Mouse (Mus musculus) stomach, postnatal 0 days (tissue): Measurements from ENCODE around the gene Nrip3. TPM values are rescaled to one million over a fixed set of nuclear protein-coding genes. Genes with fewer than 3 reads are reported as not detected.
A peak's percentile ranks its signal among the peaks of the same experiment; 100 is the strongest.

Experiments used
- ATAC-seq: fragments of 200-750 bp; cut with Nextera tagmentation; 2 replicates; pipeline ENCODE4 v1.8.0; 2017; ENCODE audit not compliant: low FRiP score, low TSS enrichment
- DNase-seq: peaks from one replicate; pipeline ENCODE4 v3.0.0-alpha.2; 2016; ENCODE audit warnings: low spot score
- H3K27ac ChIP-seq: fragments of 300-500 bp; sonication (generic); replicated peaks from 2 replicates; pipeline ENCODE4 v1.5.1; 2014; ENCODE audit warnings: mild to moderate bottlenecking, control low read depth
- H3K27me3 ChIP-seq: fragments of 300-500 bp; sonication (generic); 2 replicates; pipeline ENCODE4 v1.6.1; 2014; ENCODE audit warnings: low read length; ENCODE audit not compliant: control insufficient read depth, insufficient read depth
- H3K36me3 ChIP-seq: fragments of 300-500 bp; sonication (generic); 2 replicates; pipeline ENCODE4 v1.6.1; 2014; ENCODE audit warnings: low read length, mixed read lengths; ENCODE audit not compliant: control insufficient read depth, insufficient read depth
- H3K4me1 ChIP-seq: fragments of 300-500 bp; sonication (generic); replicated peaks from 2 replicates; pipeline ENCODE4 v1.6.1; 2014; ENCODE audit warnings: antibody characterized with exemption; ENCODE audit not compliant: control insufficient read depth, insufficient read depth
- H3K4me2 ChIP-seq: fragments of 300-500 bp; sonication (generic); replicated peaks from 2 replicates; pipeline ENCODE4 v1.6.1; 2014; ENCODE audit warnings: low read depth, mild to moderate bottlenecking, control low read depth, moderate library complexity
- H3K4me3 ChIP-seq: fragments of 300-500 bp; sonication (generic); 2 replicates; pipeline ENCODE4 v1.5.1; 2014; ENCODE audit warnings: low read depth, low read length, control low read depth
- H3K9ac ChIP-seq: fragments of 300-500 bp; sonication (generic); 2 replicates; pipeline ENCODE4 v1.6.1; 2014; ENCODE audit warnings: mild to moderate bottlenecking, low read length, control low read depth, mixed read lengths
- H3K9me3 ChIP-seq: fragments of 300-500 bp; sonication (generic); 2 replicates; pipeline ENCODE4 v1.6.1; 2016; ENCODE audit warnings: low read length; ENCODE audit not compliant: control insufficient read depth
- CTCF ChIP-seq: IDR thresholded peaks from 2 replicates; pipeline ENCODE4 v1.5.1; 2016; ENCODE audit warnings: antibody characterized with exemption, low read depth, mild to moderate bottlenecking, moderate library complexity
- EP300 ChIP-seq: optimal IDR thresholded peaks from 2 replicates; pipeline ENCODE3; 2016; ENCODE audit warnings: antibody characterized with exemption
- WGBS: fragments of 180-500 bp; shearing (Covaris S2); extraction: QIAGEN DNeasy Blood & Tissue Kit; methylation state at CpG from one replicate; pipeline ENCODE4 v1.1.7; 2014; 5-methylcytosine and 5-hydroxymethylcytosine counted together
- polyA plus RNA-seq: library from polyadenylated mRNA; unstranded; fragments of >200 nt; fragmentation: Nextera tagmentation; extraction: Ambion mirVana; gene quantifications from 2 replicates; pipeline ENCODE4 v1.2.1, GENCODE M21; 2015

Nrip3 gene
- polyA plus RNA-seq, 1 experiment from 2014 or later: 0.63 TPM

GRCm38 (mm10) chr7:109708961-109709382 lies 72.9 kb downstream of the Nrip3 start:
- 23% methylated on average over 3 of the region's 3 CpGs for WGBS
- ATAC-seq: no peak; the same call in 1 of the 2 replicates
- Histone ChIP-seq H3K4me2 (no peak overlapping the region), H3K4me1 (no peaks in the 10 kb centered on the region; the same call in 1 of the 2 replicates), H3K27ac (peak overlapping the region; percentile 46), H3K9me3 (no peaks in the 10 kb centered on the region), H3K36me3 (peaks cover 4% of the 10 kb centered on the region; the same call in 1 of the 2 replicates), H3K9ac (no peak overlapping the region), H3K27me3 (no peaks in the 10 kb centered on the region), H3K4me3 (no peak overlapping the region)
- DNase-seq: no peak
- TF ChIP-seq EP300: no peak
- no peak for TF ChIP-seq CTCF

Other genes starting within 250 kb of the Nrip3 start
- 35.3 and 35.6 TPM in 2 replicates for gene St5, start 78.4 kb downstream of the Nrip3 start, polyA plus RNA-seq
- gene Akip1, start 78.3 kb downstream of the Nrip3 start, polyA plus RNA-seq: 36.8 and 38.6 TPM in 2 replicates
- gene BC051019, start 58.2 kb downstream of the Nrip3 start, polyA plus RNA-seq: 0.17 and 0.25 TPM in 2 replicates
- gene Ascl3, start 50.3 kb downstream of the Nrip3 start, polyA plus RNA-seq: 0.39 and 0.56 TPM in 2 replicates
- gene Tmem9b, start 29.1 kb downstream of the Nrip3 start, polyA plus RNA-seq: 103 and 106 TPM in 2 replicates
- gene Scube2, start 83.7 kb upstream of the Nrip3 start, polyA plus RNA-seq: 0.79 and 0.96 TPM in 2 replicates
- gene Dennd5a, start 178.4 kb upstream of the Nrip3 start, polyA plus RNA-seq: 13.8 and 14.5 TPM in 2 replicates
- gene Tmem41b, start 204.9 kb upstream of the Nrip3 start, polyA plus RNA-seq: 85.5 and 88.5 TPM in 2 replicates
- gene Ipo7, start 236.2 kb upstream of the Nrip3 start, polyA plus RNA-seq: 15.6 and 16.5 TPM in 2 replicates